Mouse (Mus musculus) NIH3T3 (cell line): ENCODE results near the gene Mre11a.
A peak's percentile ranks its signal among the peaks of the same experiment; 100 is the strongest.

Experiments
- DNase-seq: peaks from one replicate; pipeline ENCODE4 v3.0.0-alpha.2; 2012; ENCODE audit warnings: low read depth

Gene Mre11a

DNA sequence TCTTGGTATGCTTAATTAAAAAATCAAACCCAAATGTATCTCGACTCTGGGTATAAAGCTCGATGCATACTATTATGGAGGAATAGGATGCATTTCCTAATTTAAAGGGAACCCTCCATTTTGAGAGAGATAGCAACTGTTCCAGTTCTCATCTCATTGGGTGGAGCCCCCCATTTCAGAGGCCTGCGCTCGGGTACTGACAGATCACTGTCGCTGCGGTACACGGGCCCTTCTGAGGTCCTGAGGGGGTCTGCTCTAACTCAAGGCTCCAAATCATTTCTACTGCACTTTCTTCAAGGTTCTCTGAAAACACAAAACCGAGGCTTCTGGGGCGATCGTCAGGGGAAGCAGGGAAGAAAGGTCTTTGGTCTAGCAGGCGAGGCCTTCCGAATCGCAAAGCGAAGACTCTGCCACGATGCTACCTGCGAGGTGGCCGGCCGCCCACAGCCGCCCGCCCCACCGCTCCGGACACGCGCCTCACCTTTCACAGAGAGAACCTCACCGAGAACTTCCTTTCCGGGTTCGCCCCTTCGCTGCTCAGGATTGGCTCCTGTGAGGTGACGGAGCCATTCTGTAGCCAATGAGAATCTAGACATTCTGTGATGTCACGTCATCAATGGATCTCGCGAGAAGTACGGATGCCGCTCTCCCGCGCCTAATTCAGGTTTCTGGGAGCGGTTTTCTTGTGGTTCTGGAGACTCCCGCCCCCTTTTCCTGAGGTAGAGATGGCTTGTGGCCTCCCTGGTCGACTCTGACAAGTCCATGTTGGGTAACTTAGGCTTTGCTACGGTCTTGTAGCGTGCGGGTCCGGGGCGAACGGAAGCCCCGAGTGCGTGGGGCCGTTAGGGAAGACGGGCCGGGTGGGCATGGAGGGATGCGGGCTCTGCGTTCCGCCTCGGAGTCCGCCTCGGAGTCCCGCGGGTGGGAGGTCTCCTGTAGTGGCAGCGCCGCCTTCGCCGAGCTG, at the start of gene Mre11a, which contains the start of gene Ankrd49:
Gene Mre11a (plus strand): TSS at position 616 of the 964 bp plus-strand sequence.
Gene Ankrd49 (minus strand): TSS at position 818 of the 964 bp plus-strand sequence.
- DNase-seq: peak; percentile 95

DNA sequence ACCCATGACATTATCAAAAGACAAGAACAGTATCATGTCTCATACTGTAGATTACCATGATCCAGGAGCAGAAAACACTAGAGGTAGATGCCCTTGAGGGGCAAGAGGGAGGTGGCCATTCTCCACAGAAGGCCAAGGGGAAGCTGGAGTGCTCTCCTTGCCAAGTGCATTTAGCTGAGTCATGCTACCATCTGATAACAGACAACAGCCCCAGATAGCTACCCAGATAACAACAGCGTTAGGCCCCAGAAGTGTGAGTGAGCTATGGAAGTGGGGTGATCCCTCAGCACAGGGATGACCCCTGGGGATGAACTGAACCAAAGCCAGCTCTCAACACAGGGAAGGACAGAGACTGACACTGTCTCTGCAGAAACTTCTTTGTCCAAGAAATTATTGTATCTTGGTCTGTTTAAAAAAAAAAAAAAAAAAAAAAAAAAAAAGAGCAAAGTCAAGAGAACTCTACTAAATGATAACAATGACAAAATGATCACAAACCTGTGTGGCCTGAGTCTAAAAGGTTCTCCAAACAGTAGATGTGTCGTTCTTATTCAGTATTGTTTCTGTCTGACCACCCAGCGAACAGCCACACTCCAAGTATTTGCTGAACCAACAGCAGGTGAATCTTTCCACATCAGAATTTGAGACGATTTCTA, 44.8 kb upstream of the Mre11a start:
- no peak for DNase-seq

DNA sequence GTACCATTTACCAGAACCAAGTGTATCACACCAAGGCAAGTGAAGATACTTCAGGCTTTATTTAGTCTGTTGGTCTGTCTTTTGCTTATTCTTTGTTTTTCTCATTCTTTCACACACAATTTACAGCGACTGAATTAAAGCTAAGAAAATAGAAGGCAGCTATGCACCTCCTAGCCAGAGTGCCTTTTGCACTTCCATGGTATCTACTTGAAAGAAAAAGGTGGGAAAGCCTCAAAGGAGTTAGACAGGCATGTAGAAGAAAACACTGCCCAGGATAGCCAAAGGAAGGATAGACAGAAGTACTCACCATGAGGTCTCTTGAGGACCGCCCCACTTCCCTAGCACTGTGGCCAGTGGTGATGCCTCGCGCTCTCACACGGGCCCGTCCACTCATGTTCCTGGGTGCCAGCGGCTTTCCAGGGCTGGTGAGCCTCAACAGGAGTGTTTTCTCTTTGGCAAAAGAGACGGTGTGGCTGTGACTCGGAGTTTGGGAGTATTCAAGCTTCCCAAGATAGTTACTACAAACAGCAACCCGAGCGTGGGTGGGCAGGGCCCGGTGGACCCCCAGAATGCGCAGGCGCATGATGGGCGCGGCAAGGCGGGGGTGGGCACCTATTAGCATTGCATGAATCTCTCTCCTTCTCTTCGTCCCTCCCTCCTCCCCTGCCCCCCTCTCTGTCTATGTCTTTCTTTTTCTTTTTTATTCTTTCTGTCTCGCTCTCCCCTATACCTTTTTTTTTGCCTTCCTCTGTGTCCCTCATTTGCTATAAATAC, 44.1 kb upstream of the Mre11a start, which contains the start of gene Piwil4:
Gene Piwil4 (minus strand): TSS at position 583 of the 774 bp plus-strand sequence.
- no peak for DNase-seq

DNA sequence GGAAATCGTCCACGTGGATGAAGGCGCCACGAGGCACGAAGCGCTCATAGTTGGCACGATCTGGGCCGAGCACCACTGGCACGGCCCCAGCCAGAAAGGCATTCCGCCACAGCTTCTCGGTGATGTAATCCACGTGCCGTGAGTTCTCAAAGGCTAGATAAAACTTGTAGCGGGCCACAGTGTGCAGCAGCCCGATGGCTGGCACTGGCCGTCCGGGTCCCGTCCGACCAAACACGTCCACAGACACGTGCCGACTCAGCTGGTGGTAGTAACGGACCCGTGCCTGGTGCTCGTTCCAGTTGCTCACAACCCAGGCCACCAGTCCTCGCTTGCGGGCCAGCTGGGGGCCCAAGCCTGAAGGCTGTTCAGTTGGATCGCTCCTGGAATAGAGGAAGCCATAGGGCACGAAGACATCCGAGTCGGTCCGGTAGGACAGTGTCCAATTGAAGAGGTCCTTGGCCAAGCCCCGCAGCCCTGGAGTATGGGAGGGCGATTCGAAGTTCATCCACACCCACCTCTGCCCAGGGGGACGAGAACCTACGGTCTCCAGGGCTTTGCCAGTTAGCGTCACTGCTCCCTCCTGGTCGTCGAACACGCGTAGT, 33.5 kb upstream of the Mre11a start:
- DNase-seq: no peak

DNA sequence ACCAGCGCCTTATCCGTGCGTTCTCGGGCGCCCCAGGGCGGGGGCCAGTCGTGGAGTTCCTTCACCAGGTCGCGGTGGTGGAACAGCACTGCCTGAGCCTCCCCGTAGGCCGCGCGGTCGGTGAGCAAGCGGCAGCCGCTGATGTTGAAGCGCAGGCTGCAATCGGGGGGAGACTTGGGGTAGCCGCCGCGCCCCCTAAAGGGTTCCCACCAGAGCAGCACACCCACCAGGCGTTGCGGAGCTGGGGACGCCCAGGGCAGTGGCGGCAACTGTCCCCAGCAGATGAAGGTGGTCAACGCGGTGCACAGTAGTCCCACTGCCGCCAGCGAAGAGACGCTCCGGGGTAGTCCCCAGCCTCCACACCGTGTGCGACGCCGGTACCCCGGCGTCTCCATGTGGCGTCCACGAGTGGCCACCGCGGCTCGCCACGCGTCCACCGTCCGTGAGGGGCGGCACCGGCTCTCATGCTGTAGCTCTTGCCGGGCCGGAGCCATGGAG, 32.9 kb upstream of the Mre11a start:
- DNase-seq: no peak

DNA sequence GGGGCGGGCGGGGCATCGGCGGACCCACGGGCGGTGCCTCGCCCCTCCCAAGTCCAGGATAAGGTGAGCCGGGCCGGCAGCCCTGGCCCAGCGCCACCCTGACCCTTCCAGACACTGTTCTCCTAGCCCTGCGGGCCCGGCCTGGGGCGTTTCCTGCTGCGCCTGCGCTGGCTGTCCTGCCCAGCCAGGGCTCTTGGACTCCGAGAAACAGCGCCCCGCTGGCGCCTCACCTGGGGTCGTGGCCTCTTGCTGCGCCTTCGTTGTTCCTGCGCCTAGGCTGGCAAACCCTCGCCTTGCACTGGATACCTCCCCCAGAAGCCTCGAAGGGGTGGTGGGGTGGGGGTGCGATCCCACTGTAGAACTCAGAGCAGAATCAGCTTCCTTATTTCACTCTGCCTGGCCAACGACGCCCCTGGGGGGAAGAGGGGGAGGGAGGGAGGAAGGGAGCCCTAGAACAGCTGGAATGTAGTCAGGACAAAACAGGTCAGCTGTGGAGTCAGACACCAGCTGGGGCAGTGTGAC, 32.4 kb upstream of the Mre11a start, which contains the start of gene Fut4:
Gene Fut4 (minus strand): TSS at position 393 of the 522 bp plus-strand sequence.
- DNase-seq: no peak

DNA sequence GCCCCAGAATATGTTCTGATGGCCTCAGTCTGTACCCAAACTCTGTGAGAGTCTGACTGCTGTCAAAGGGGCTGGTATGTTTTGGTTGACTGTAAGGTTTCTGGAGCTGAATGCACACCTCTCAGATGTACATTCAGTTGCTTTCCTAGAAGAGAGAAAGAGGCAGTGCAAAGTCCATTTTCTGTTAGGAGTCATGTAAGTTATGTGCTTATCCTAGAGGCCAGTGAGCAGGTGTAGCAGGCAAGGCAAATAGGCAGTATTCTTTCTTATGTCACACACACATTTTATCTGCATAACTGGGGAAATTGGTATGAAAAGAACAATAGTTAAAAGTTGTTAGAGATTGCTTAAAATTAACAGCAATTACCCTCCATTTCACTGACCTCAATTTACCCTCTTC, 30.5 kb upstream of the Mre11a start:
- DNase-seq: no peak

DNA sequence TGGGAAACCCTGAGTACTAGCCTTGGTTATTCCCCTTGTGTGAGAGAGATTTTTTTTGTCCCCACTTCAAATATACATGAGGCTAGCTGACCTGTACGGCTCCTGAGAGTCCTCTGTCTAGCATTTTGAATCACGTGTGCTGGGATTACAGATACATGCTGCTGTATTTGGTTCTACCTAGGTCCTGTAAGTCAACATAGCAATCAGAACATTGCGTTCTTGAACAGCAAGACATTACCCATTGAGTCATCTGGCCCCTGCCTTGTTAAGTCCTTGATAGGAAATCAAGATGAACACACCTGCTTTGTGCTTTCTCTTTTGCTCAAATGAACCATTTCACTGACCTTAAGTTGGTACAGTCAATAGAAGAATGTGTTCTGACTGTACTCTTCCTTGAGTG, 30.0 kb upstream of the Mre11a start:
- no peak for DNase-seq

DNA sequence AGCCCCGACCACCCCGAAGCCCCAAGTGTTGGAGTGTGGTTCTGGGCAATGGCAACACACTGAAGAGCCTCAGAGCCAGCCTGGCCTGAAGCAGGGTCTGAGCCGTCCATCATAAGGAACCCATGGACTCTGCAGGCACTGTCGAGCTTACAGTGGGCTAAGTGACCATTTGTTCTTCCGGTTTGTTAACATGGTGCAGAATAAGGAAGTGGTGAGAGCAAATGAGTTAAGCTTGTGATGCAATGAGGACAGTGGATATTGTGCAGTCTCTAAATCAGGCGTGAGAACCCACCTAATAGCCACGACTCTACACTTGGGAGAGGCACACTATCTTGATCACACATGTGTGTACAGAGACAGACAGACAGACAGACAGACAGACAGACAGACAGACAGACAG, 25.9 kb upstream of the Mre11a start:
- DNase-seq: no peak

DNA sequence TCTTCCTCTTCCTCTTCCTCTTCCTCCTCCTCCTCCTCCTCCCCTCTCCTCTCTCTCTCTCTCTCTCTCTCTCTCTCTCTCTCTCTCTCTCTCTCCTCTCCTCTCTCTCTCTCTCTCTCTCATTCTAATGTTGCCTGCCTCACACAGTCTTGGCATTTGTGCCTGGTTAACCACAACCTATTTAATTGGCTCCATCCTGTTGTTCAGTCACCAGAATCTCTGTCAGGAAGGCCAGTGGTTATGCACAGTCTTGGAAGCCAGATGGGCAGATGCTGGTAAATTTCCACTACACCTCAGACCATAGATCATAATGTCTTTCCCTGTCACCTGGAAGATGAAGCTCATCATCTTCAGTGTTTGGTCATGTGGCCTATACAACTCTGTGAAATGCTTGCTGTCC, 25.2 kb upstream of the Mre11a start:
- DNase-seq: peak; percentile 33

DNA sequence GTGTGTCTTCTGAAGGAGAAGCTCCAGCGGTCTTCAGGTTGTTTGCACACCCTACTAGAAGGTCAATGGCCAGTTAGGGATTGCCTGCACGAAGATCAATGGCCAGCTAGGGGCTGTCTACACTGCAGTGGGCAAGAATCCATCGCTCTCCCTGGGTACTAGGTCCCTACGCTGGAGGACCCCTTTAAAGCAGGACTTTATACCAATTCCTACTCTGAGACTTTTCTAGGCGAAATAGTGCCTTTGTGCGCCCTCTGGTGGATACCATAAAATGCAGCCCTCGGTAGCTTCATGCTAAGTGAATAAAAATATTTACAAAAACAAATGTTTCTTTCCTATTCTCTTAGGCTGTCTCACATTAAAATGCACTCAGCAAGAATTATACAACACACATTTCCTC, 19.7 kb upstream of the Mre11a start:
- peak; percentile 68 for DNase-seq

DNA sequence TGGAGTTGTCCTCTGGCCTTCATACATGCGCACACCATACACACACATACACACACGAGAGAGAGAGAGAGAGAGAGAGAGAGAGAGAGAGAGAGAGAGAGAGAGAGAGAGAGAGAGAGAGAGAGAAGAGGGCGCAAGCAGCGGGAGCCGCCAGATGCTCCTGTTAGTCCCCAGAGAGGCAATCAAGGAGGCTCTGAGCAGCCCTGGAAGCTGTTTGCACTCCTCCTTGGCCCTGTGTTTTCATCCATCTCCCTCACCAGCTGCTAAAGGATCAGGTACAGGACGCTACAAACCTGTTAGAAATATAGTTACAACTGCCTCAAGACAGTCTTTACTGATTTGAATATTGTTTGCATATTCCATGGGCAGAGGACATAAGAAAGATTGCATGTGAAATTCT, 14.6 kb upstream of the Mre11a start:
- no peak for DNase-seq

DNA sequence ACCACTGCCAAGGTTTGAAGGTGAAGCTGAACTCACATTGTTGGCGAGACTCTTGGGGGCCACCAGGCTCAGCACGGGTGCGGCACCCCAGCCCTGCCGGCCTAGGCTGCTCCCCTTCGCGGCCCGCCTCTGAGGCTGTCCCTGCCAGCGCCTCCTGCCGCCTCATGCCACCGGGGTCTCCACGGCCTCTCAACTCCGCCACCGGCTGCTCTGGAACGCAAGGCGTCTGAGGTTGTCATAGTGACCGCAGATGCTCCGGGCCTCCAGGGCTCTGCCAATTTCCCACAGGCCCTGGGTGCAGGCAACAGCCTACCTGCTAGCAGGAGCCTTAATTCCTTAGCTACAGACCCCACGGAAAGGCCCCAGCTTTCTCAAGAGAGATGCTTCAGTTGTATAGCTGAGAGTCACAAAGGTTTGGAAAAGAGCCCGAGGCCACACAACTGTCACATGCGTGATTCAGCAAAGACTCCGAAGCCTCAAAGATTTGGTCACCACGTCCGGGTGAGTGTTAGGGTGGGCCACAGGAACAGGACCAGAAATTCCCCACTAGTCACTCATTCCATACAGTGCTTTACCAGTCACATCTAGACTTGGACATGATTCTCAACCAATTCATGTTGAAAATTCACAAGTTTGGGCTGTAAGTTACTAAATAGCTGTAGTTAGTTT, 13.5 kb upstream of the Mre11a start, which contains the start of gene 1700012B09Rik:
Gene 1700012B09Rik (minus strand): TSS at position 228 of the 669 bp plus-strand sequence.
- DNase-seq: no peak

DNA sequence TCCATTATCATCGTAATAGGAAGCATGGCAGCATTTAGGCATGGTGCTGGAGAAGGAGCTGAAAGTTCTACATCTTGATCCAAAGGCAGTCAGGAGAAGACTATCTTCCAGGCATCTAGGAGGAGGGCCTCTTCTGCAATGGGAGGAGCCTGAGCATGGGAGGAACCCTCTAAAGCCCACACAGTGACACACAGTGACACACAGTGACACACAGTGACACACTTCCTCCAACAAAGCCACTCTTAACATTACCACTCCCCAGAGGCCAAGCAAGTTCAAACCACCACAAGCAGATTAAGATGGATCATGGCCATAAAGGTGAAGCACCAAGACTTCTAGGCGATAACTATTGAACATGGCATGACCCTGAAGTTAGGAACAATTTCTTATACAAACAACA, 12.4 kb upstream of the Mre11a start:
- DNase-seq: no peak

DNA sequence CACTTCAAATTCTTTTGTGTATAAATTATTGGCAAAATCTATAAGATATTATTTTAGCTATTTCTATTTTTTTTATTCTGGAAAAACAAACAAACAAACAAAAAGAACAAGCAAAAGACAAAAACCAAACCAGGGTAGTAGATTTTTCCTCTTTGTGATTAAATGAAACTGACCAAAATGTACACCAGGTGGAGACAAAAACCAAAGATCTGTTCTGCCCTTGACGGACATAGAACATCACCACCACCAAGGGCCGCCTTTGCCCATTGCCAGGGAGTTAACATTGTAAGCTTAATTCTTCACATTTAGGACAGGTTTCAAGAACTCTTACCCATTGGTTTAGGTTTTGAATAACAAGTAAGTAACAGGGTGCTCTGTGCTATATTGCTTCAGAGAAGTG, 10.6 kb upstream of the Mre11a start:
- peak; percentile 45 for DNase-seq

DNA sequence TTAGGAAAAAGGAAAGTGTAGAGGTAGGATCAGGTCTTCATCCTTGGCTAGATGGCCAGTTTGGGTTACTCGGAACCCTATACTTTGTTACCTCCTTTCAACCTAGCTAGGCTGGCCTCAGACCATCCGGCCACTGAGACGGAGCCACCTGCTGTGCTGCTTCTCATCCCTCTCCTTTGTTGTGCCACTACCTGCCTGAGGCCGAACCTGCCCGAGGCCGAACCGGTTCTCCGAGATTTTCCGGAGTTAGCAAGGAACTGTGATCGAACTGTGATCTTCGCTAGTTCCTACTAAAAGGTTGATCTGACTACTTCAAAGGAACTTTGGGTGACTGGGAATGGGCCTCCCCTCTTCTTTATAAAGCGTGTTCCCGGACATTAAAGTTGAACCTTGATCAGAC, 6.1 kb upstream of the Mre11a start:
- no peak for DNase-seq

DNA sequence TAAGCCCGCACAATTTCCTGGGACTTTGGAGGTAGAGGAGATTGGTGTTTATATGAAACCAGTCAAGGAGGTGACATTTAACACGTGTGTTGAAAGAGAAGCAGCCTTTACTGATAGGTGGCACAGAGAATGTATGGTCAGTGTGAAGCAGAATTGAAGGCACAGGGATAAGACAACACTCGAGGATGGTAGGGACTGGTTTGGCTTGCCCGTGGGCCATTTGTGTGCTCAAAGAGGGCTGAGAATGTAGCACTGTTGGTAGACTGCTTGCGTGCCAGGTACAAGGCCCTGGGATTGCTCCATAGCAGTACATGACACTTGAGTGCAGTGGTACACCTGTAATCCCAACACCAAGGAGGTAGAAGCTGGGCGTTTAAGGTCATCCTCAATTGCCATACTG, 2.9 kb downstream of the Mre11a start:
- DNase-seq: no peak

DNA sequence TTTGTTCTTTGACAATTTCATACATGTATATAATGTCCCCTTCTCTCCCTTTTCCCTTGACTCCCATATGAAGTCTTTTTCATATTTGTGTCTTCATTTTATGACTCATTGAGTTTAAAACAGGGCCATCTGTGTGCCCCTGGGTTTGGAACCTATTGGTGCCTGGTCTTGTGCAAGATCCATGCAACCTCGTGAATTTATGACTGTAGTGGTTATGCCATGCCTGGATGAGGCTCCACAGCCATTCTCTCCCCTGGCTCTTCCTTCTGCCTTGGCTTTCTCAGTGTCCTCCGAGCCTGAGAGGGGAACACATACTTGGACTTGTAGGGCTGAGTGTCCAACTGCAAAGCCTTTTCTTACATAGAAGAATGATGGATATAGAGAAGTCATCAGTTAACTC, 21.3 kb downstream of the Mre11a start:
- peak; percentile 14 for DNase-seq

DNA sequence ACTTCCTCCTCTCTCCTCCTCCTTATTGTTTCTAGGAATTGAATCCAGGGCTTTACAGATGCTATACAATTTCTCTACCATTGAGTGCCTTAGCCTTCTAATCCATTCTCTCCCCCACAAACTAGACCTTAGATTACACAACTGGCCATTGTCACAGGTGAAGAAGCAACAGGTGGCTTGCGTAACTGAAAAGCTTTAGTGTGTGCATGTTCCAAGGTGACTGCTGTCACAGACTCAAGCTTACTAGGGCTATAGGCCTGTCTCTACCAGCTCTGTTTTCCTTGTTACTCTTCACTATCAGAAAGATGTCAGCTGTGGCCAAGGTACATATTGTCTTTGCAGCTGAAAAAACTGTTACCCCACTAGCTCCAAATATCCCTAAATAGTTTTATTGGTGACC, 22.3 kb downstream of the Mre11a start:
- no peak for DNase-seq

DNA sequence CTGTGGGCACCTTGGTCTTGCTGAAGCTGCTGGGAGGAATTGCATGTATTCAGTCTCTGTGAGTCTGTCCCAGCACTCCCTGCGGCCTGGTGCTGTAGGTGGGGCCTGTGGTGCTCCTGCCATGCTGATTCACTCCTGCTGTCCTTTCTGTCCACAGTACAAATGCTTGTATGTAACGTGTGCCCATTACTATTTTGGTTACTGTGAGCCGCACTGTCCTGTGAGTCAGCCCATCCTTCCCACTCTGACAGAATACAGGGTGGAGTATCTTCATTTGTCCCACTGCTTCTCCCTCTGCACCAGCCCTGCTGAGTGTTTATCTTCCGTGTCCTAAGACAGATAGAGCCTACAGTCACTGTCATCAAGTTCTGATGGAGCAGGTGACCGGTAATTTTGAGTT, 25.7 kb downstream of the Mre11a start:
- DNase-seq: no peak

DNA sequence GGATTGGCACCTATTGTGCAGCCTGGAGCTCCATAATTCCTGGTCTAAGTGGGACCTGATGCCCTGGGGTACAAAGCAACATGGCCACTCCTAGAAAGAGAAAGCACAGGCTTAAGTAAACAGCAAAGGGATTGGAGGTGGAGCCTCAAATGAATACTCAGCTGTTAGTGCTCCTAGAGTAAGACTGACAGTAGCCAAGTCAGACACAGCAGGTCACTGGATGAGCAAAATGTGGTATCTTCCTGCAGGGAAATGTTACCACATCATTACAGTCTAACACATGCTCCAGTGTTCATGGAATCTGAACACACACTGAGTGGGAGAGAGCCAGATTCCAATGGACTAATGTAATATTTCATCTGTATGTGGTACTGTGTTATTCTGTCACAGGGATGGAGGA, 36.9 kb downstream of the Mre11a start:
- no peak for DNase-seq
